Mouse (Mus musculus) MEL (cell line): ENCODE measurements at regions not wholly inside any gene's neighbourhood (a gene's known extent, or its start where the extent isn't known, plus 50 kb on each side); places are given as distances from the start of the nearest gene placed in this dataset.

Experiments
- DNase-seq: peaks from one replicate; pipeline ENCODE4 v3.0.0; 2011; ENCODE audit warnings: low read depth, low spot score
- H3K27ac ChIP-seq: 2 replicates; pipeline ENCODE4 v1.5.1; 2012; ENCODE audit warnings: low read depth, mild to moderate bottlenecking, control low read depth, low read length, moderate library complexity; ENCODE audit not compliant: control insufficient read depth
- H3K27me3 ChIP-seq, 2 experiments: fragments of 150-350 bp in 1 of 2; sonication (generic) in 1 of 2; 2 replicates each; pipeline ENCODE4 v1.6.1; 2012; ENCODE audit warnings: low read length in 2 of 2, mild to moderate bottlenecking in 2 of 2, improper control_type of control experiment in 1 of 2, moderate library complexity in 1 of 2; ENCODE audit not compliant: insufficient read depth in 2 of 2, control insufficient read depth in 1 of 2
- H3K36me3 ChIP-seq, 2 experiments: 2 replicates each; pipeline ENCODE4 v1.6.1; 2012 to 2014; ENCODE audit warnings: low read length in 2 of 2, improper control_type of control experiment in 1 of 2, inconsistent platforms in 1 of 2, mild to moderate bottlenecking in 1 of 2; ENCODE audit not compliant: insufficient read depth in 2 of 2, control insufficient read depth in 1 of 2
- H3K4me1 ChIP-seq, 2 experiments: fragments of 150-350 bp in 1 of 2; sonication (generic) in 1 of 2; 2 replicates each; pipeline ENCODE4 v1.6.1; 2012; ENCODE audit warnings: low read length in 2 of 2, improper control_type of control experiment in 1 of 2, mild to moderate bottlenecking in 1 of 2; ENCODE audit not compliant: insufficient read depth in 2 of 2, control insufficient read depth in 1 of 2
- H3K4me3 ChIP-seq, 2 experiments: fragments of 150-350 bp in 1 of 2; sonication (generic) in 1 of 2; 2 replicates each; pipeline ENCODE4 v1.5.1; 2012; ENCODE audit warnings: low read depth in 2 of 2, low read length in 2 of 2, mild to moderate bottlenecking in 2 of 2, moderate library complexity in 2 of 2, control low read depth in 1 of 2, improper control_type of control experiment in 1 of 2; ENCODE audit not compliant: control insufficient read depth in 1 of 2, insufficient read depth in 1 of 2
- H3K79me2 ChIP-seq: 2 replicates; pipeline ENCODE4 v1.6.1; 2012; ENCODE audit warnings: mild to moderate bottlenecking, low read length, moderate library complexity; ENCODE audit not compliant: control insufficient read depth, poor library complexity, insufficient read depth
- H3K9ac ChIP-seq: 2 replicates; pipeline ENCODE4 v1.6.1; 2012; ENCODE audit warnings: low read depth, mild to moderate bottlenecking, control low read depth, low read length, moderate library complexity; ENCODE audit not compliant: control insufficient read depth, poor library complexity, severe bottlenecking
- H3K9me3 ChIP-seq: fragments of 150-350 bp; sonication (generic); replicated peaks from 2 replicates; pipeline ENCODE4 v1.6.1; 2012; ENCODE audit warnings: mild to moderate bottlenecking, low read length, improper control_type of control experiment, moderate library complexity; ENCODE audit not compliant: insufficient read depth
- BHLHE40 ChIP-seq: IDR thresholded peaks from 2 replicates; pipeline ENCODE4 v1.6.1; 2012; ENCODE audit warnings: low read depth, mild to moderate bottlenecking, inconsistent platforms, low read length, improper control_type of control experiment, borderline replicate concordance
- CTCF ChIP-seq, 3 experiments: IDR thresholded peaks in 2 of 3; conservative IDR thresholded peaks in 1 of 3; 2 replicates each; pipeline ENCODE4 v1.5.1; 2011 to 2012; ENCODE audit warnings: low read length in 3 of 3, low read depth in 2 of 3, mild to moderate bottlenecking in 2 of 3, improper control_type of control experiment in 1 of 3, inconsistent platforms in 1 of 3, mixed read lengths in 1 of 3, moderate library complexity in 1 of 3; ENCODE audit not compliant: control insufficient read depth in 1 of 3, insufficient read depth in 1 of 3, poor library complexity in 1 of 3, severe bottlenecking in 1 of 3
- EP300 ChIP-seq, 2 experiments: IDR thresholded peaks; 2 replicates each; pipeline ENCODE4 v1.6.1; 2011; ENCODE audit warnings: improper control_type of control experiment in 2 of 2, low read length in 2 of 2, low read depth in 1 of 2, mild to moderate bottlenecking in 1 of 2
- ETS1 ChIP-seq: IDR thresholded peaks from 2 replicates; pipeline ENCODE4 v1.6.1; 2012; ENCODE audit warnings: low read depth, mild to moderate bottlenecking, inconsistent platforms, low read length, improper control_type of control experiment, moderate library complexity
- GATA1 ChIP-seq: IDR thresholded peaks from 2 replicates; pipeline ENCODE4 v1.6.1; 2011; ENCODE audit warnings: low read depth, low read length, improper control_type of control experiment
- MAFK ChIP-seq: IDR thresholded peaks from 2 replicates; pipeline ENCODE4 v1.6.1; 2011; ENCODE audit warnings: low read depth, mild to moderate bottlenecking, low read length, improper control_type of control experiment, borderline replicate concordance
- MAZ ChIP-seq: IDR thresholded peaks from 2 replicates; pipeline ENCODE4 v1.6.1; 2012; ENCODE audit warnings: low read depth, mild to moderate bottlenecking, inconsistent platforms, low read length, improper control_type of control experiment
- MEF2A ChIP-seq: IDR thresholded peaks from 2 replicates; pipeline ENCODE4 v1.6.1; 2014; ENCODE audit warnings: low read depth, mild to moderate bottlenecking, inconsistent platforms, low read length, improper control_type of control experiment; ENCODE audit not compliant: poor library complexity, insufficient replicate concordance, severe bottlenecking; ENCODE audit errors: extremely low read depth
- NELFE ChIP-seq: IDR thresholded peaks from 2 replicates; pipeline ENCODE4 v1.6.1; 2011; ENCODE audit warnings: low read depth, low read length, improper control_type of control experiment
- NRF1 ChIP-seq: IDR thresholded peaks from 2 replicates; pipeline ENCODE4 v1.6.1; 2014; ENCODE audit warnings: low read depth, mild to moderate bottlenecking, inconsistent platforms, low read length, improper control_type of control experiment, moderate library complexity; ENCODE audit not compliant: poor library complexity, insufficient read depth, severe bottlenecking
- POLR2AphosphoS2 ChIP-seq: IDR thresholded peaks from 2 replicates; pipeline ENCODE4 v1.6.1; 2011; ENCODE audit warnings: low read length, improper control_type of control experiment
- RAD21 ChIP-seq: IDR thresholded peaks from 2 replicates; pipeline ENCODE4 v1.6.1; 2011; ENCODE audit warnings: mild to moderate bottlenecking, low read depth, low read length, improper control_type of control experiment
- SIN3A ChIP-seq: IDR thresholded peaks from 2 replicates; pipeline ENCODE4 v1.6.1; 2012; ENCODE audit warnings: low read length, improper control_type of control experiment, inconsistent platforms
- SMC3 ChIP-seq: IDR thresholded peaks from 2 replicates; pipeline ENCODE4 v1.6.1; 2011; ENCODE audit warnings: low read depth, low read length, improper control_type of control experiment
- TBP ChIP-seq: IDR thresholded peaks from 2 replicates; pipeline ENCODE4 v1.8.0; 2011; ENCODE audit warnings: low read depth, low read length, improper control_type of control experiment
- TCF12 ChIP-seq: IDR thresholded peaks from 2 replicates; pipeline ENCODE4 v1.6.1; 2014; ENCODE audit warnings: low read depth, mild to moderate bottlenecking, inconsistent platforms, low read length, improper control_type of control experiment, moderate library complexity
- UBTF ChIP-seq: IDR thresholded peaks from 2 replicates; pipeline ENCODE4 v1.6.1; 2012; ENCODE audit warnings: low read depth, mild to moderate bottlenecking, inconsistent platforms, low read length, improper control_type of control experiment, moderate library complexity, borderline replicate concordance; ENCODE audit not compliant: insufficient read depth
- ZKSCAN1 ChIP-seq: IDR thresholded peaks from 2 replicates; pipeline ENCODE4 v1.6.1; 2012; ENCODE audit warnings: low read depth, mild to moderate bottlenecking, inconsistent platforms, low read length, improper control_type of control experiment, moderate library complexity
- ZMIZ1 ChIP-seq: IDR thresholded peaks from 2 replicates; pipeline ENCODE4 v1.6.1; 2012; ENCODE audit warnings: low read depth, mild to moderate bottlenecking, inconsistent platforms, low read length, improper control_type of control experiment, moderate library complexity

GRCm38 (mm10) chr5:74773558-74774429, 71.1 kb upstream of the Lnx1 start:
- no peak overlapping the region for H3K4me3 ChIP-seq
- H3K4me1 ChIP-seq = no peaks in the 10 kb centered on the region
- H3K27ac ChIP-seq = no peak overlapping the region
- peaks cover 8 to 12% of the 10 kb centered on the region in 2 experiments for H3K27me3 ChIP-seq
- no peaks in the 10 kb centered on the region for H3K36me3 ChIP-seq
- TF ChIP-seq SMC3 (no peak), ETS1 (no peak), EP300 (IDR thresholded peaks at IDR 0.05; ENCODE audit: low read depth in 1 of 2, low read length in 2 of 2) (no peak), POLR2AphosphoS2 (no peak), TBP (no peak), MAZ (no peak), CTCF (IDR thresholded peaks at IDR 0.05 in 2 of 3, conservative IDR thresholded peaks at IDR 0.05 in 1 of 3; ENCODE audit: control insufficient read depth in 1 of 3, insufficient read depth in 1 of 3, low read depth in 2 of 3, low read length in 3 of 3, poor library complexity in 1 of 3, severe bottlenecking in 1 of 3) (no peak), ZKSCAN1 (no peak), NRF1 (no peak), MAFK (no peak), SIN3A (no peak), NELFE (no peak), MEF2A (no peak), ZMIZ1 (no peak), BHLHE40 (no peak), GATA1 (no peak), UBTF (no peak), RAD21 (no peak)
- no peak for DNase-seq
- no peaks in the 10 kb centered on the region for H3K9me3 ChIP-seq
- no peak overlapping the region for H3K9ac ChIP-seq
- H3K79me2 ChIP-seq = no peaks in the 10 kb centered on the region

GRCm38 (mm10) chr5:74771121-74771520, 68.4 kb upstream of the Lnx1 start:
- no peaks in the 10 kb centered on the region for H3K36me3 ChIP-seq
- H3K4me3 ChIP-seq = no peak overlapping the region
- no peaks in the 10 kb centered on the region for H3K4me1 ChIP-seq
- H3K79me2 ChIP-seq = no peaks in the 10 kb centered on the region
- no peak for DNase-seq
- no peak overlapping the region for H3K9ac ChIP-seq
- no peaks in the 10 kb centered on the region for H3K9me3 ChIP-seq
- H3K27me3 ChIP-seq = peaks cover 8 to 14% of the 10 kb centered on the region in 2 experiments
- TF ChIP-seq TCF12 = no peak
- no peak overlapping the region for H3K27ac ChIP-seq
